Mouse (Mus musculus) liver, embryonic 12.5 days (tissue): ENCODE data around the gene Izumo4. TPM values are rescaled to one million over a fixed set of nuclear protein-coding genes. Genes with fewer than 3 reads are reported as not detected.
A peak's percentile ranks its signal among the peaks of the same experiment; 100 is the strongest.

Experiments
- ATAC-seq: fragments of 200-750 bp; cut with Nextera tagmentation; 2 replicates; pipeline ENCODE4 v1.8.0; 2017; ENCODE audit warnings: moderate number of reproducible peaks, mild to moderate bottlenecking, moderate library complexity
- H3K27ac ChIP-seq: fragments of 300-500 bp; sonication (generic); 2 replicates; pipeline ENCODE4 v1.5.1; 2016; ENCODE audit warnings: mild to moderate bottlenecking
- H3K27me3 ChIP-seq: fragments of 300-500 bp; sonication (generic); replicated peaks from 2 replicates; pipeline ENCODE4 v1.6.1; 2016; ENCODE audit warnings: mild to moderate bottlenecking, moderate library complexity
- H3K36me3 ChIP-seq: fragments of 300-500 bp; sonication (generic); 2 replicates; pipeline ENCODE4 v1.6.1; 2016; ENCODE audit warnings: mild to moderate bottlenecking, moderate library complexity
- H3K4me1 ChIP-seq: fragments of 300-500 bp; sonication (generic); 2 replicates; pipeline ENCODE4 v1.6.1; 2016
- H3K4me2 ChIP-seq: fragments of 300-500 bp; sonication (generic); 2 replicates; pipeline ENCODE4 v1.6.1; 2016; ENCODE audit warnings: mild to moderate bottlenecking, moderate library complexity
- H3K4me3 ChIP-seq: fragments of 300-500 bp; sonication (generic); 2 replicates; pipeline ENCODE4 v1.5.1; 2016; ENCODE audit warnings: mild to moderate bottlenecking, moderate library complexity
- H3K9ac ChIP-seq: fragments of 300-500 bp; sonication (generic); 2 replicates; pipeline ENCODE4 v1.6.1; 2016; ENCODE audit warnings: mild to moderate bottlenecking, moderate library complexity
- H3K9me3 ChIP-seq: fragments of 300-500 bp; sonication (generic); replicated peaks from 2 replicates; pipeline ENCODE4 v1.6.1; 2016; ENCODE audit warnings: mild to moderate bottlenecking, moderate library complexity
- WGBS: fragments of 180-500 bp; shearing (Covaris S2); methylation state at CpG from one replicate; pipeline ENCODE4 v1.1.7; 2016; ENCODE audit not compliant: insufficient replicate concordance; 5-methylcytosine and 5-hydroxymethylcytosine counted together
- polyA plus RNA-seq: library from polyadenylated mRNA; unstranded; fragments of >200 nt; fragmentation: Nextera tagmentation; extraction: Ambion mirVana; gene quantifications from 2 replicates; pipeline ENCODE4 v1.2.1, GENCODE M21; 2016

The Izumo4 gene
- polyA plus RNA-seq, 1 experiment from 2014 or later: 10.6 TPM

DNA sequence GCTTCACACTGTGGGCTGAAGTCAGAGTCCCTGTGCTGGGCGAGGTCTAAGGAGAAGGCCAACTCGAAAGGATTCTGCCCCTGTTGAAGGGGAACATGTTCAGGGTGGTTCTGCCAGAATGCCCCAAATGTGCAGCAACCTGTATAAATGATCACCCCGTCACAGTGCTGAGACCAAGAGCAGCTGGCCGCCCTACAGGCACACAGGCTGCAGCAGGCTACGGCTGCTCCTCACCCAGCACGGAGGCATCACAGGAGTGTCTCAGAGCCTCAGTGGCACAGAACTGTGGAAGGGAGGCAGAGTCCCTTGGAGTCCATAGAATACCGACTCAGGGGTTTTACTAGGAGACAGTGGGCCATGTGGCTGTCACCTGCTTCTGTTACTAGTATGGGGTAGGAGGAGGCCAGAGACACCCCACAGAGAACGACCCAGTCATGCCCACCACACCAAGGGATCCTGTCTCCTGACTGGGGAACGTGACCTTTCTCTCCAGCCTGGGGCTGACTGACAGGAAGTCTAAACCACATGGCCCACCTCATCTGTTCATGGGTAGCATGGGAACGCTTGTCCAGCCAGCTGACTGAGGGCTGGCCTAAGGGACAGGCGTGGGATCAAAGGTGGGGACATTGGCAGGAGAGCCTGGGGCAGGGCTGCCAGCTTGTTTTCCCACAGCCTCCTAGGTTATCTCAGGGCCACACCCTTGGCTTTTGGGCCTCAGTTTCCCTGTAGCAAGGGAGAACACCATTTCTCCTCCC, 29.9 kb upstream of the Izumo4 start:
- Histone ChIP-seq H3K36me3 (peaks cover 71% of the 10 kb centered on the region), H3K27ac (no peak overlapping the region), H3K4me1 (peaks cover 60% of the 10 kb centered on the region)

DNA sequence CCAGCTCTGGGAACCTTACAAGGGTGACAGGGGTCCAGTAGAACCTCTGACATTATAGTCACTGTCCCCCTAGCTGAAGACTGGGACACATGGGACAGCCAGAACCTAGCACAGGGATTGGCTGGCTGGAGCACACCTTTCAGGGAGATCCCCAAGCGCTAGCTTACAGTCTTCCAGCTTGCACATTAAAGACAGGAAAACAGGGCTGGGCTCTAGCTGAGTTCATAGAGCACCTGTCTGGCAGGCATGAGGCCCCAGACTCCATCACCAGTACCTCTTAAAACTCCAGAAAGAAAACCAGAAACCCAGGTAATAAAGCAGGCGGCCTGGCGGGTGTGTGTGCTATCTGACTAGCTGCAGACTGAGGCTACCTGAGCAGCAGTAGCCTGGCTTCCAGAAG, 28.3 kb upstream of the Izumo4 start:
- peak overlapping the region; percentile 91 for H3K4me3 ChIP-seq
- no peaks in the 10 kb centered on the region for H3K9me3 ChIP-seq
- no peaks in the 10 kb centered on the region for H3K27me3 ChIP-seq
- WGBS: 75% methylated on average over 3 of the region's 3 CpGs
- peak overlapping the region; percentile 98 for H3K9ac ChIP-seq
- H3K4me2 ChIP-seq: peak overlapping the region; percentile 92
- H3K4me1 ChIP-seq: peaks cover 74% of the 10 kb centered on the region
- no peak for ATAC-seq
- peaks cover 56% of the 10 kb centered on the region for H3K36me3 ChIP-seq
- H3K27ac ChIP-seq: peak overlapping the region; percentile 57

More for the DNA sequence above, 29.9 kb upstream of the Izumo4 start:
- H3K27me3 ChIP-seq: no peaks in the 10 kb centered on the region
- 0 out of 2 replicates have a peak overlapping the region, but pooled peaks have one; percentile 92 for H3K4me2 ChIP-seq
- H3K9ac ChIP-seq: peak overlapping the region; percentile 98; the same call in 1 of the 2 replicates
- no peak for ATAC-seq
- 79% methylated on average over 11 of the region's 11 CpGs for WGBS
- H3K4me3 ChIP-seq: no peak overlapping the region
- no peaks in the 10 kb centered on the region for H3K9me3 ChIP-seq

DNA sequence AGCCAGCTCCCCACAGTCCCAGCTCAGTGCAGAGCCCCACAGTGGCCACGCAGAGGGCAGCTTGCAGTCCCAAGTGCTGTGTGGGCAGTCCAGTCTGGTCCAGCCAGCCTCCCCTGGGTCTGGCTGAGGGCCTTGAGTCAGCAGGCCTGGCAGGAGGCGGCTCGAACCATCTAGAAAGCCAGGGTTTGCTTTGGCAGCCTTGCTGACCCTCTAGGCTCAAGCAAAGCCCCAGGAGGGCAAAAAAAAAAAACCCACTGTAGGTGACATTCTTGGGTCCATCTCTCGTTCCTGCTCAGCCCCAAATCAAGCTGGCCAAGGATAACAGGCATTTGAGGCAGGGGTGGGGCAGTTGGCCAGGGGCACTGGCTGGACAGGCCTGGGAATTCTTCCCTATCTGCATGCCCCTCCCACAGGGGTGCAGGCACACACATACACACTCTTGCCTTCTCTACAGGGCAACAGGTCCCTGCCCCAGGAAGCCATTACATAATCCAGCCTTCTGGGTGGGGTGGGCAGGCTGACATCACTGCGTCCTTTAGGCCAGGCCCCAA, 27.7 kb upstream of the Izumo4 start:
- ATAC-seq: no peak
- WGBS: 60% methylated on average over 5 of the region's 5 CpGs
- Histone ChIP-seq H3K9me3 (no peaks in the 10 kb centered on the region), H3K4me2 (peak overlapping the region; percentile 92), H3K36me3 (peaks cover 50% of the 10 kb centered on the region), H3K4me3 (peak overlapping the region; percentile 91), H3K9ac (peak overlapping the region; percentile 98), H3K27me3 (no peaks in the 10 kb centered on the region), H3K4me1 (peaks cover 79% of the 10 kb centered on the region), H3K27ac (peak overlapping the region; percentile 100)

DNA sequence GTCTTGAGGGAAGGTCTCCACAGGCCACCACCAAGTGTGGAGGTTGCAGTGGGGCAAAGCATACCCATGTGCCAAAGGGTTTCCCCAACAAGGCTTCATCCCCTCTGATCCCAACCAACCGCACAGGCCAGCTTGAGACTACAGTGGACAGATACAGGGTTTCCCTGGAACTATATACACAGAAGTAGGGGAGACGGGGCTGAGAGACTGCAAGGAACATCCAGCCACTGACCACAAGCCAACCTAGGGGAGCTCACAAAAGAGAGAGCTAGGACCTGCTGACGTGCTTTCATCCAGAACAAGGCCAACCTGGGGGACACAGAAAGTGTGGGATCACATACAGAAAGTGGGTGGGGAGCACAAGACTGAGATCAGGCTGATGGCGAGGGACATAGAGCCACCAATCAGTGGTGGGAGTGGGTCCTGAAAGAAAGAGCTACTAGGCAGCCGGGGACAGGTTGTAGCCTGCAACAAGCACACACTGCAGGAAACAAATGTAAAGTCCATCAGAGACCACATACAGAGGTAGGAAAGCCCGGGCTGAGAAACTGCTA, 27.1 kb upstream of the Izumo4 start:
- Histone ChIP-seq H3K27me3 (no peaks in the 10 kb centered on the region), H3K27ac (peak overlapping the region; percentile 100), H3K4me1 (peaks cover 83% of the 10 kb centered on the region), H3K9ac (peak overlapping the region; percentile 98), H3K4me3 (peak overlapping the region; percentile 91), H3K36me3 (peaks cover 43% of the 10 kb centered on the region), H3K4me2 (peak overlapping the region; percentile 92), H3K9me3 (no peaks in the 10 kb centered on the region)
- 14% methylated on average over 6 of the region's 6 CpGs for WGBS
- no peak for ATAC-seq

DNA sequence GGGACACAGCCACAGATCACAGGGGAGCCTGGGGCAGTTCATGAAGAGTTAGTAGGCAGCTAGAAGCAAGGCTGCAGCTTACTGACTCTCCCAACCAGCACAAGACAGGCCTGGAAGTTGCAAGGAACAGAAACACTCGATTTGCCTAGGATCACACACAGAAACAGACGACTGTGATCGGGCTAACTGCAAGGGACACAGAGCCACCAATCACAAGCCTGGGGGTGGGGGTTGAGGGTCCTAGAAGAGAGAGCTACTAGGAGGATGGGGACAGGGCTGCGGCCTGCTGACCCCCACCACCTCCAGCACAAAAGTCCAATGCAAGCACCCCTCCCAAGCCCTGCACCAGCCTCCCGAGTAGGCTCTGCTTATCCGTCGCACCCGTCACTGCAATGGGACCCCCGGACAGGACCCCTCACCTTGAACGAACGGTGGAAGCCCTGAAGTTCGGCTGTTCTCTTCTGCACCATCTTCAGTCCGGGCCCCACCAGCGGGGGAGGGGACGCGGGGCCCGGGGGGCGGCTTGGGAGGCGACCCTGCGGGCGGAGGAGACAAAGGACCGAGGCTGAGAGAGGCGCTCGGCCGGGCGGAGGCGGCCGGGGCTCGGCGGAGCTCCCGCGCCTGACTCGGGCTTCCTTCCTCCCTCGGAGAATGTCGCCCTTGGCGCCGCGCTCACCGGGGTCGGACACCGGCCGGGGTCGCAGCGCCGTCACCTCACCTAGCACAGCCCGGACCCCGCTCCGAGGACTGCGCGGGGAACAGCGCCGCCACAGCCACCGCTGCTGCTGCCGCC, 26.4 kb upstream of the Izumo4 start:
- Histone ChIP-seq H3K9me3 (no peaks in the 10 kb centered on the region), H3K4me2 (peak overlapping the region; percentile 92), H3K4me3 (peak overlapping the region; percentile 91), H3K27me3 (no peaks in the 10 kb centered on the region), H3K27ac (peak overlapping the region; percentile 100), H3K4me1 (peaks cover 84% of the 10 kb centered on the region), H3K36me3 (peaks cover 37% of the 10 kb centered on the region), H3K9ac (peak overlapping the region; percentile 98)
- no peak for ATAC-seq
- WGBS: under 1% methylated on average over 31 of the region's 54 CpGs

DNA sequence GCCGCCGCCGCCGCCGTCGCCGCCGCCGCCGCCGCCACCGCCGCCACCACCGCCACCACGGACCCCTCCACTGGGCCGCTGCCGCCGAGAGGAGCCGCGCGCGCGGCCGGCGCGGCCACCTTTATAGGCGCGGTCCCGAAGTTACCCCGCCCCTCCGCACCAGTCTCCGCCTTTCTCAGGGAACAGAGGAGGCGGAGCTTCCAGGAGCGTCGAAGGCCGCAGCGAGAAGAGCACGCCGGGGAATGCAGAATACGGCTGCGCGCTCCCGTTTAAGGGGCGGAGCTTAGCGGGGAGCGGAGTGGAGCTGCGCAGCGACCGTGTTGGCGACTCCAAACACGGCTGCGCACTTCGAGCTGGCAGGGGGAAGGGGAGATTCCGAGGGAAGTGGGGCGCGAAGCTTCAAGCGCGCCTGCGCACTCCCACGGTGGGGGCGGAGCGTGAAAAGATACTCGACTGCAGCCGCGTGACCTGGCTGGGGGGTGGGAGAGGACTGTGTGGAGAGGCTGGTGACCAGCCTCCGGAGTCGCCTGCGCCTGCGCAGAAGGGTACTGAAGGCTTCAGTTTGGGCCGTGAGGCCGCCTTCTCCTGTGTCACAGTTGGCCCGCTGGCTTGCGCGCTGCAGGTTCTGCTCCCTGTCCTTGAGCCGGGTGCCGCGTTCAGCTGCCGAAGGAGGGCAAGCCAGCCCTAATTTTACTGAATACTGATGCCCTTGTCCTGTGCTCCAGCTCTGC, 25.6 kb upstream of the Izumo4 start:
- no peaks in the 10 kb centered on the region for H3K9me3 ChIP-seq
- peak; percentile 85 for ATAC-seq
- peaks cover 29% of the 10 kb centered on the region for H3K36me3 ChIP-seq
- peak overlapping the region; percentile 91 for H3K4me3 ChIP-seq
- peak overlapping the region; percentile 100 for H3K27ac ChIP-seq
- H3K9ac ChIP-seq: peak overlapping the region; percentile 98
- H3K27me3 ChIP-seq: no peaks in the 10 kb centered on the region
- H3K4me1 ChIP-seq: peaks cover 81% of the 10 kb centered on the region
- peak overlapping the region; percentile 92 for H3K4me2 ChIP-seq
- WGBS: under 1% methylated on average over 49 of the region's 78 CpGs

DNA sequence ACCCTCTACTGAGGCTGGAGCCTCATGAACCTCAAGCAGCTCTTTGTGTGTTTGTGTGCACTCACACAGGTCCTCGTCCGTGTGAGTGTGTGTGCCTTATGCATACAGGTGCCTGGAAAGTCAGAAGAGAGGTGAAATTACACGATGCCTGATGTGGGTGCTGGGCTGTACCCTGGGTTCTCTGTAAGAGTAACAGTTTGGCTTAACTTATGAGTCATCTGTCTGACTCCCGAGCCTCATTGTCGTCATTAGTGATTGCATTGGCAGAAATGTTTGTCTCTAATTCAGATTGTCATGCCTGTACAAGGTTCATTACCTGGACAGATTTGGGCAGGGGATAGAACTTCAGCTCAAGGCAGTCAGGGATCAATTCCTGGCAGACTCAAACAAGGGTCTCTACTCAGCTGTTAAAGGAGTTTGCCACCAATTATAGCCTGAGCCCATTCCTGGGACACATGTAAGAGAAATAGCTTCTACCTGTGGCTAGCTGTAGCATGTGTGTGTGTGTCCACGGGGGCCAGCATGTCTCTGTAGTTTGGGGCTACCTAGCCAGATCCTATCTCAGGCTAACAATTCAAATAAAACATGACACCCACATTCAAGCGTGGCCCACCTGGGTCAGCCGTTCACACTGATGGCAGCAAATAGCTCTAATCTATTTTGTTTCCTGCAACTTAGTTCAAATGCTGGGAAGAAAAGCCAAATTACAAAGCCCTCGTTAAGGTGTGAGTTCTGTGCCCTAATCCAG, 24.7 kb upstream of the Izumo4 start:
- Histone ChIP-seq H3K4me2 (peak overlapping the region; percentile 92), H3K4me1 (peaks cover 72% of the 10 kb centered on the region), H3K9ac (peak overlapping the region; percentile 90), H3K4me3 (peak overlapping the region; percentile 91), H3K27me3 (no peaks in the 10 kb centered on the region), H3K36me3 (peaks cover 20% of the 10 kb centered on the region), H3K9me3 (no peaks in the 10 kb centered on the region), H3K27ac (peak overlapping the region; percentile 100)
- 7% methylated on average over 9 of the region's 9 CpGs for WGBS
- ATAC-seq: no peak

DNA sequence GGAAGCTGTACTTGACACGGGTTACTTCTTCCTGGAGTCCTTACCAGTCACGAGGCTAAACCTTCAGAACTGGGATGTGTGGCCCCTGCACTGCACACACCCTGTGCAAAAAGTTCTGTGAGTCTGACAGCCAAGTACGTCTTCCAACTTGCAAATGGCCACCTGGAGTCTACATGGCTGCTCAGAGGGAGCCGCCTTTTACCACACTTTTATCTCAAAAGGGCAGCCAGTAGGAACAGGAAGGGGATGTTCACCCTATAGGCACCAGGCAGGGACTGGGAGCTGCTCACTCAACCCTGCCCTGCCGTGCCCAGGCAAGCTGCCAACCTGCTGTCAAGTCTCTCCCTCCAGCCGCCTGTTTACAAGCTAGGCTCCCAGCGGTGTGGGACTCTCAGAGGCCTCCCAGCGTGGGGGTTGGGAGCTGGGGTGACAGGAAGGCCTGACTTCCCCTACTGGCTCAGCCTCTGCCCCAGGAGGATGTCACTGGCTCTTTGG, 24.0 kb upstream of the Izumo4 start, which contains the start of gene Mknk2:
Mknk2 (minus strand) TSS at position 171 of the 495 bp plus-strand sequence.
- Histone ChIP-seq H3K27me3 (no peaks in the 10 kb centered on the region), H3K9ac (peak within 1 kb of the TSS; percentile 90), H3K36me3 (peaks cover 16% of the 10 kb centered on the region), H3K4me2 (peak within 1 kb of the TSS; percentile 92), H3K27ac (peak within 1 kb of the TSS; percentile 100), H3K4me3 (peak within 1 kb of the TSS; percentile 91), H3K9me3 (no peaks in the 10 kb centered on the region), H3K4me1 (peaks cover 65% of the 10 kb centered on the region)
- peak; percentile 62 for ATAC-seq
- 1% methylated on average over 8 of the region's 8 CpGs for WGBS

DNA sequence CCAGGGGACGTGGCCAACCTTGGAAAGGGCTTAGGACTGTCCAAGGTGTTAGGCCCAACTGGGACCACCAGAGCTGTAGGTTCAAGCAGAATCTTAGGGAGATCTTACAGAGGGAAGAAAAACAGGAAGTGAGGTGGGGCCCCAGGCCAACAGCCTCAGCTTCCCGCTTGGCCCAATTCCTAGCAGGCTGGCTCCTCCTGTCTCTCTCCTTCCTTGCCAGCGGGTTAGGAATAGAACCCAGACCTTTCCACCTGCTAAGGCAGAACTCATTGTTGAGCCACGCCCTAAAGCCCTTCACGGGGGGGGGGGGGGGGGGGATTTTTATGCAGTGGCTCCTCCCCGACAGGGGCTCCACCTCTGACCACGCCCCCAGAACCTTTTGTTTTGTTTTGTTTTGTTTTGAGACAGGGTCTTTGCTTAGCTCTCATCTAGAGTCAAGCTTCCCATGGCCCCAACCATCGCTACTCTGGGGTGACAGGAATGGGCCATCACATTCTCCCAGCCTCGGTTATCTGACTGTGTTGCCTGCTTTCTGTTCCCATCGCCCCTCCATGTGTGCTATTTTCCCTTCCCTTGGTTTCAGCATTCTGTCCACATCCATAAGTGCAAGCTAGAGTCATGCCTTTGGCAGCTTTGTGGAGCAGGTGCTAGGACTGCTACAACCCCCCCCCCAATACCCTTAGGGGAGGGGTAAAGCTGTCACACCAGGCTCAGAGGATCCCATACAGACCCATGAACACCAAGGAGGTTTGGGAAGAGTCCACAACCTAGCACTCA, 23.2 kb upstream of the Izumo4 start:
- ATAC-seq: no peak
- Histone ChIP-seq H3K9ac (peak overlapping the region; percentile 90), H3K4me1 (peaks cover 63% of the 10 kb centered on the region), H3K4me3 (peak overlapping the region; percentile 91), H3K27me3 (no peaks in the 10 kb centered on the region), H3K36me3 (peaks cover 16% of the 10 kb centered on the region), H3K27ac (peak overlapping the region; percentile 100), H3K9me3 (no peaks in the 10 kb centered on the region), H3K4me2 (peak overlapping the region; percentile 92)
- WGBS: 16% methylated on average over 10 of the region's 10 CpGs
